Mouse (Mus musculus) liver, embryonic 18 days (tissue): ENCODE measurements around the gene Arl16. TPM values are rescaled to one million over a fixed set of nuclear protein-coding genes. Genes with fewer than 3 reads are reported as not detected.

ENCODE experiments used
- polyA plus RNA-seq: library from polyadenylated mRNA; depleted of rRNA; stranded (reverse); fragments of >200 nt; gene quantifications from 2 replicates; pipeline ENCODE4 v1.2.3, GENCODE M21; 2012; rRNA removed

Gene Arl16
- 11.1 and 11.7 TPM in 2 replicates for polyA plus RNA-seq

DNA sequence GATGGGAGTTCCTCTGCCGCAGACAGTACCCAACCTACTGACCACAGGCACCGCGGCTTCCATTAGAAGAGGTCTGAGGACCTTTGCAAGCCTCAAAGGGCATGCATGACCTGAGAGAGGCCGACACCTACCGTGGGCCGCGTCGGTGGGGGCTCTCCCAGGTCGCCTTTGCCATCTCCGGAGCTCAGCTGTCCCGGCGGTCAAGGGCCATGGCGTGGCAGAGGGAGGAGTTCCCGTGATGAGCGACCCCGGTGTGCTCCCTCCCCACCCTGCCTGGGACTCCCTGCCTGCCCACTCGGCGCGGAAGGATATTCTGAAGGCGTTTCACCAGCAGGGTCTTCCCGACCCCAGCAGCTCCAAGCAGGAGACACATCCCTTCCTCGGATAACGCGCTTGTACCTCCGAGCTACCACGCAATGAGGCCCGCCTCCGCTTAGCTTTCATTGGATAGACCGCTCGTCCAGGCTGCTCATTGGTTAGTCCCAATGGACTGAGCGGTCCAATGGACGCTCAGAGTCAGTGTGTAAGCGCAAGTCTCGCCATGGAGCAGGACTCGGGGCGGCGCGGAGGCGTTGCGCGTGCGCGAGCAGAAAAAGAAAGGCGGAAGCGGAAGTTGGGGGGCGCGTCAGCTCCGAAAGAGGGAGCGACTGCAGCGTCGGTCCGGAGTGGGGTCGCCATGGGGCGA lies at the start of gene Arl16:
TSS of gene Arl16 (minus strand) at position 557 of the 685 bp plus-strand sequence.

DNA sequence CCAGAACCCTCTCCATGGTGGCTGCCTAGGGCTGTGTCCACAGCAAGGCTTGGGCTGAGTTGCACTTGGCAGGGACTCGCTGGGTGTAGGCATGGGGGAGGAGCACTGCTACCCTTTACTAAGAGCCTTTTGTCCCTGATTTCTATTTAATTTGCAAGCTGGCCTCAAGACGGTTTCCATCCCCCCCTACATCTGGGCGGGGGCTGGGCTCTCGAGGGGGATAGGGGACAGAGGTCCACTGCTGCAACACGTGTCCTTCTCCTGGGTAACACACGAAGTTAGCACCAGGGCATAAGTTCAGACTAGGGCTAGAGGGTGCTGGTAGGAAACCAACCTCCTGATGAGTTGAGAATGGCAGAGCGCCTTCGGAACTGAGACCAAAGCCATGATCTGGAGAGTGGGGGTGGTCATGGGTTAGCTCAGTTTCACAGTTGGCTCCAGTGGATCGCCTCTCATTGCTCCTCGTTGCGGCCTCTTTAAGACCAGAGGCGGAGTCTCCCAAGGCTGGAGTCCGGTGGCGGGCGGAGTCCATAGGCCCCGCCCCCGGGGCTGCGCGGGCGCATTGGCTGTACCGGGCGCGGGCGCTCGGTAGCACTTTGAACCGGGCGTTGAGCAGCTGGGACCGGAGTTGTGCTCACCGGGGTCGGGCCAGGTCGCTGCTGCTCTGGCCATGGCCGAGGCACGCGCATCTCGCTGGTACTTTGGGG lies 24.1 kb upstream of the Arl16 start, which contains the start of gene Slc25a10:
TSS of gene Slc25a10 (plus strand) at position 524 of the 707 bp plus-strand sequence.

DNA sequence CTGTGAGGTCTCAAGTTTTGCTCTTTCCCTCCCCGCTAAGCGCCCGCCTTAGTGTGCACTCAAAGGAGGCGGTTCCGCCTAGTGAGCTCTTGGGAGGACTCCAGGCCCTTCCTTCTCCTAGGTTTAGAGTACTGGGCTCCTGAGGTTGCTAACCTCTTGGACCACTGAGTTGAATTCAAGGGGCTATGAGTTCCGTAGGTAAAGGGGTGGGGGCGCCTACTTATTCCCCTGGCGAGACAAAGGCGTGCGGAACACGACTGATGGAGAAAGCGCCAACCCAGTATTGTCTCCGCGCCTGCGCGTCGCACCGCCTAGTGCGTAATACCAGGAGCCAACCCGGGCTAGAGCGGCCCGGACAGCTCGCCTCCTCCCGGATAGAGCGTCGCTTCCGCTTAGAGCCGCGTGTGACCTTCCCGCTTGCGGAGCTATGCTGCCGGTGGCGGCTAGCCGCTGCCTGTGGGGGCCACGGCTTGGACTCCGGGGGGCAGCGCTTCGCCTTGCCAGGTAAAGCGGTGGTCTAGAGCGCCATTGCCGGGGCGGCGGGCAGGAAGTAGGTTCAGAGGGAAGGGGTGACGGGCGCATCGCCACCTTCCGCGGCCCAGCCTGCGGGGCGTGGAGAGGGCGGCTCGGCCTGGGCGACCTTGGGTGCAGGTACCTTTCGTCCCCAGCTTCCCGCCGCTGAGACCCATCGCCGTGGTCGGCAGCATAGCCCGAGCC lies 17.0 kb upstream of the Arl16 start, which contains the start of gene Mrpl12:
TSS of gene Mrpl12 (plus strand) at position 349 of the 717 bp plus-strand sequence.

DNA sequence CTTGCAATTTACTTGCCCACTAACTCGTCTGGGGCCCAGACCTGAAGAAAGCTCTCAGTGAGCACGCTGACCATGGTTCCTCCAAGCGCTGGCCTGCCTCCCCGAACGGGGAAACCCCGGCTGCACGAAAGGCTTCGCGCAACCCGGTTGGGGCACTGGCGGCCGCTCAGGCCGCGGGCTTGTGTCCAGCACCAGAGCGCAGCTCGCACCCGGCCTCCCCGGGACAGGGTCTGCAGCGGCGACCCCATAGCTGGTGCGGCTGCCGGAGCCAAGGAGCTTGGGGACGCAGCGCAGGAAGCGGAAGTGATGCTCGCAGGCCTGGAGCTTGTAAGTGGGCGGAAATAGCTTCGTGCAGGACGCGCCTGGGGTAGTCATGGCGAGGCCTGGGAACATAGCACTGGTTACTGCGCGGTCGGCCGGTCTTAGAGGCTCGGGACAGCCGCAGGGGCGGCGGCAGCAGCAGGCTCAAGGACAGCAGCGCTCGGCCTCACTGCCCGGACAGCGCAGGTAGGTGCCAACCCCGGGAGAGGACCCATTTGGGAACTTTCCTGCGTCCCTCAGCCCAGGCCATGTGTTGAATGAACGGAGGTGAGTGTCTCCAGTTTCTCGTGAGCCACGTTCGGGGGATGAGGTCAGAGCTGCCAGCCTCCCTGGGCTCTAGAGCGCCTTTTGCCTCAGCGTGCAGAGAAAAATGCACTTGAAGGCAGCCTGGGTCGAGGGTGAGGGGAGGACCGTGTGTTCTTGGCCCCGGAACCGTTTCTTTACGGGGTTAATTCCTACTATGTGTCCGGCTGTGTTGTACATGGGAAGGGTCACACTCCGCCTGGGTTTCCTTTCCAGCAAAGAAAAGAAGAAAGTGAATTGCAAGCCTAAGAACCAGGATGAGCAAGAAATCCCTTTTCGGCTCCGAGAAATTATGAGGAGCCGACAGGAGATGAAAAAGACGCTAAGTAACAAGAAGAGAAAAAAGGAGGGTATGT lies 9.3 kb downstream of the Arl16 start, which contains the start of the genes Oxld1 and Ccdc137:
TSS of gene Oxld1 (minus strand) at position 297 of the 980 bp plus-strand sequence.
TSS of gene Ccdc137 (plus strand) at position 344 of the 980 bp plus-strand sequence.

DNA sequence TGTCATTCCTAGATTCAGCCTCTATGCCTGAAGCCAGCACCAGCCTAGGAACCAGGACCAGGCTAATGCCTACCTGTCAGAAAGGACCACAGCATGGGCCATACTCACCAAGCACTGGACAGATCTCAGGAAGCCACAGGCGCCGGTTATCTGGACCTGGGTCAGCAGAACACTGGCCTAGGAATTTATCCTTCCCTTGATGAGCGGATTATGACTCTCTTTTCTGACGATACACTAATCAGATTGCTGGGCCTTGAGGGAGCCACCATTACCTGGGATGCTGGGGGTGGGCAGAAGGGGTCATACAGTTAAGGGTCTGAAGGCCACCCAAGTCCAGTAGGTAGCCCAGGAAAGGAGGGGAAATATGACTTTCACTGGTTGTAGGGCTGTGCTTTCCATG lies 14.1 kb downstream of the Arl16 start, which contains the start of gene Pde6g:
TSS of gene Pde6g (minus strand) at position 195 of the 400 bp plus-strand sequence.

DNA sequence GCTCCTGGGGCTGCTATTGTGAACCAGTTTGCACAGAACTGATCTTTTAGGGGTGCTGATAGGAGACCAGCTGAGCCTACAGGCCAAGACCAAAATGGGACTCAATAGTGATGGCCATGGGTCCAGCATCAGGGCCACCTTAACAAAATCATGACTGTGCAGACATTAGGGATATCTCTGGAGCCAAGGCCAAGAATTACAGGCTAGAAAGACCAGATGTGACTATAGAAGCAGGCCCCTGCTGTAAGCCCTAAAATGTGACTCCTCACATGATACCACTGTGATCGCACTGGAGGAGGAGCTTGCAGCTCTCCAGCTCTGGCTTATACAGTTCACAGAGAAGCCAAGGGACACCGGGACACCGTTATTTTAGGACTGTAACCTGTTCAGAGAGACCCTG lies 25.1 kb downstream of the Arl16 start, which contains the start of gene Tspan10:
TSS of gene Tspan10 (plus strand) at position 301 of the 400 bp plus-strand sequence.

DNA sequence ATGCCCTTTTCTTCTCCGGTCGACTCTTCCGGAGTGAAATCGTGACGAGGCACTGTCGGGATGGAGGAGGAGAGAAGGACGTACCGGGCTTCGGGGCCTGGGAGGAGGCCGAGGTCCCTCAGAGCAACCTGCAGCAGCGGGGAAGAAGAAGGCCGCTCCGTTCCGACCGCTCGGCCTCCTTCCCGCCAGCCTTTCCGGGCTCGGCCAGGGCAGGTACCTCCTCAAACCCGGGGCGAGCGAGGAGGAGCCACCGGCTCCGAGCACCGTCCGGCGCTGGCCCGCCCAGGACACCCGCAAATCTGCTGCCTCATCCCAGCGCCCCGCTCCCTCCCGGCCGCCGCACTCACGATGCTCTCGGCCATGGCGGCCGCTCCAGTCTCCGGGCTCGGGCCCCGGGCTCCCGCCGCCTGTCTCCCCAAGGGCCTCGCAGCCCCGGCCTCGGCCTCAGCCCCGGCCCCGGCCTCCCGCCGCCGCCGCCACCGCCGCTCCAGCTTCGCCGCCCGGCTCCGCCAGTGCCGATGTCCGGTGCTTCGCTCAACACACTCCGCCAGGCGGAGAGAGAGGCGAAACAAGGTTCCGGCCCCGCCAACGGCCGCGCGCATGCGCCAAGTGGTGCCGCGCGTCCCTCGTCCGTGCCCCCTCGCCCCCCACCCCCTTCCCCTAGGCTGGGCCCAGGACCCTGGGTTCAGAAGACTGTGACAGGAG lies 30.1 kb downstream of the Arl16 start, which contains the start of gene Nploc4:
TSS of gene Nploc4 (minus strand) at position 557 of the 705 bp plus-strand sequence.

Other genes starting within 250 kb of the Arl16 start
- 0.88 and 1.3 TPM in 2 replicates for gene Bahcc1, start 234.7 kb downstream of the Arl16 start, polyA plus RNA-seq
- 247 and 252 TPM in 2 replicates for gene Actg1, start 119.1 kb downstream of the Arl16 start, polyA plus RNA-seq
- not detected in 2 replicates for gene Fscn2, start 106.1 kb downstream of the Arl16 start, polyA plus RNA-seq
- 5.6 and 6.2 TPM in 2 replicates for gene Faap100, start 88.8 kb downstream of the Arl16 start, polyA plus RNA-seq
- 17.2 and 19.2 TPM in 2 replicates for gene Nploc4, start 29.9 kb downstream of the Arl16 start, polyA plus RNA-seq
- gene Tspan10, start 25.0 kb downstream of the Arl16 start, polyA plus RNA-seq = not detected in 2 replicates
- gene Pde6g, start 14.1 kb downstream of the Arl16 start, polyA plus RNA-seq = 0.20 and 0.23 TPM in 2 replicates
- 10.7 and 12.5 TPM in 2 replicates for gene Oxld1, start 9.5 kb downstream of the Arl16 start, polyA plus RNA-seq
- gene Ccdc137, start 9.5 kb downstream of the Arl16 start, polyA plus RNA-seq = 10.3 and 12.0 TPM in 2 replicates
- 72.1 and 77.6 TPM in 2 replicates for gene Mrpl12, start 17.0 kb upstream of the Arl16 start, polyA plus RNA-seq
- 30.6 and 30.7 TPM in 2 replicates for gene Slc25a10, start 24.2 kb upstream of the Arl16 start, polyA plus RNA-seq
- gene Gcgr, start 63.1 kb upstream of the Arl16 start, polyA plus RNA-seq = 49.1 and 58.0 TPM in 2 replicates
- gene Mcrip1, start 82.1 kb upstream of the Arl16 start, polyA plus RNA-seq = 41.8 and 45.5 TPM in 2 replicates
- gene Ppp1r27, start 83.5 kb upstream of the Arl16 start, polyA plus RNA-seq = not detected in 2 replicates
- 432 and 494 TPM in 2 replicates for gene P4hb, start 105.6 kb upstream of the Arl16 start, polyA plus RNA-seq
- gene Arhgdia, start 114.0 kb upstream of the Arl16 start, polyA plus RNA-seq = 142 and 152 TPM in 2 replicates
- gene Alyref, start 130.8 kb upstream of the Arl16 start, polyA plus RNA-seq = 49.6 and 60.6 TPM in 2 replicates
- gene Anapc11, start 130.8 kb upstream of the Arl16 start, polyA plus RNA-seq = 34.4 and 36.3 TPM in 2 replicates
- gene Npb, start 140.9 kb upstream of the Arl16 start, polyA plus RNA-seq = 4.7 TPM in 2 replicates
- 389 and 419 TPM in 2 replicates for gene Pcyt2, start 150.3 kb upstream of the Arl16 start, polyA plus RNA-seq
- 30.4 and 32.8 TPM in 2 replicates for gene Sirt7, start 157.6 kb upstream of the Arl16 start, polyA plus RNA-seq
- gene Mafg, start 166.0 kb upstream of the Arl16 start, polyA plus RNA-seq = 28.0 and 31.0 TPM in 2 replicates
- gene Pycr1, start 176.2 kb upstream of the Arl16 start, polyA plus RNA-seq = 6.9 and 7.8 TPM in 2 replicates
- 0.19 and 0.43 TPM in 2 replicates for gene Myadml2, start 180.6 kb upstream of the Arl16 start, polyA plus RNA-seq
- 0.25 and 0.26 TPM in 2 replicates for gene Notum, start 193.6 kb upstream of the Arl16 start, polyA plus RNA-seq
- 23.8 and 25.4 TPM in 2 replicates for gene Aspscr1, start 205.4 kb upstream of the Arl16 start, polyA plus RNA-seq
- gene Cenpx, start 246.1 kb upstream of the Arl16 start, polyA plus RNA-seq = 54.1 and 60.7 TPM in 2 replicates
- gene Lrrc45, start 246.3 kb upstream of the Arl16 start, polyA plus RNA-seq = 7.4 and 8.9 TPM in 2 replicates